Comparison of ENCODE assay signal across 9 mouse cellular contexts in genomic region chr16:7038639-7039260, GRCm38 (mm10).
DNase-seq lines count a peak whose midpoint lies in the region; ATAC-seq and TF ChIP-seq lines count a peak whose summit lies in the region.
"Had no signal": no experiment of that assay in that cellular context is flagged by ENCODE, and none has a peak within 500 bp of the region (broad histone marks: within the 10 kb centered on the region; RNA-seq: fewer than 3 reads in every experiment).

No protein-coding gene starts in this region.

- peak overlapping the region; percentile 63 for H3K4me2 ChIP-seq in kidney, embryonic 15.5 days
- peak overlapping the region; percentile 52 for H3K4me2 ChIP-seq in embryonic facial prominence, embryonic 14.5 days (ENCODE audit: low read depth, low read length)
- H3K4me2 ChIP-seq in intestine, embryonic 16.5 days (ENCODE audit: low read depth, low read length): peak overlapping the region; percentile 44

- no peak overlapping the region for H3K27ac ChIP-seq in kidney, embryonic 15.5 days
- H3K27ac ChIP-seq in embryonic facial prominence, embryonic 14.5 days (replicated peaks; ENCODE audit: low read depth, low read length): no peak overlapping the region
- H3K27ac ChIP-seq in intestine, embryonic 16.5 days (ENCODE audit: low read length): no peak overlapping the region
- no peak overlapping the region for H3K27ac ChIP-seq in olfactory bulb, adult 2 months (ENCODE audit: insufficient read depth, low read depth, low read length)

- no peak for TF ChIP-seq POLR2A in olfactory bulb, adult 2 months (IDR thresholded peaks at IDR 0.05; ENCODE audit: insufficient read depth, low read depth, low read length)

- peaks cover 14% of the 10 kb centered on the region for H3K4me1 ChIP-seq in kidney, embryonic 15.5 days
- H3K4me1 ChIP-seq in embryonic facial prominence, embryonic 14.5 days (ENCODE audit: control insufficient read depth, insufficient read depth, low read length): no peaks in the 10 kb centered on the region
- no peaks in the 10 kb centered on the region for H3K4me1 ChIP-seq in intestine, embryonic 16.5 days (ENCODE audit: control insufficient read depth, insufficient read depth, low read length)
- H3K4me1 ChIP-seq in olfactory bulb, adult 2 months (ENCODE audit: control insufficient read depth, insufficient read depth, low read length): peaks cover 16% of the 10 kb centered on the region

- no peak for TF ChIP-seq CTCF in olfactory bulb, adult 2 months (IDR thresholded peaks at IDR 0.05; ENCODE audit: insufficient read depth, low read depth, low read length)

- WGBS in kidney, embryonic 15.5 days: 1% methylated on average over 18 of the region's 18 CpGs
- 2% methylated on average over 18 of the region's 18 CpGs for WGBS in embryonic facial prominence, embryonic 14.5 days
- 1% methylated on average over 18 of the region's 18 CpGs for WGBS in intestine, embryonic 16.5 days
- 13% methylated on average over 18 of the region's 18 CpGs for WGBS in olfactory bulb, adult 2 months

- peak overlapping the region; percentile 39 for H3K4me3 ChIP-seq in kidney, embryonic 15.5 days (replicated peaks)
- peak overlapping the region; percentile 28 for H3K4me3 ChIP-seq in embryonic facial prominence, embryonic 14.5 days (ENCODE audit: low read depth, low read length)
- peak overlapping the region; percentile 26 for H3K4me3 ChIP-seq in intestine, embryonic 16.5 days (ENCODE audit: low read length)
- peak overlapping the region; percentile 38 for H3K4me3 ChIP-seq in olfactory bulb, adult 2 months (ENCODE audit: insufficient read depth, low read depth, low read length)

- DNase-seq in kidney, postnatal 10 days: no peak
- DNase-seq in embryonic facial prominence, embryonic 14.5 days (ENCODE audit: low spot score): no peak
- no peak for DNase-seq in liver
- no peak for DNase-seq in thymus, postnatal 0 days (ENCODE audit: low spot score)
- no peak for DNase-seq in adipocyte (ENCODE audit: low spot score)
- DNase-seq: lung, postnatal 36 days had no signal

- H3K9me3 ChIP-seq in kidney, embryonic 15.5 days (replicated peaks): no peaks in the 10 kb centered on the region
- H3K9me3 ChIP-seq in embryonic facial prominence, embryonic 14.5 days (ENCODE audit: control insufficient read depth, low read length): no peaks in the 10 kb centered on the region
- no peaks in the 10 kb centered on the region for H3K9me3 ChIP-seq in intestine, embryonic 16.5 days (ENCODE audit: control insufficient read depth, low read length)

- H3K36me3 ChIP-seq in kidney, embryonic 15.5 days: no peaks in the 10 kb centered on the region
- no peaks in the 10 kb centered on the region for H3K36me3 ChIP-seq in embryonic facial prominence, embryonic 14.5 days (ENCODE audit: control insufficient read depth, insufficient read depth, low read length)
- no peaks in the 10 kb centered on the region for H3K36me3 ChIP-seq in intestine, embryonic 16.5 days (ENCODE audit: control insufficient read depth, insufficient read depth, low read length)

- no peak overlapping the region for H3K9ac ChIP-seq in kidney, embryonic 15.5 days
- H3K9ac ChIP-seq in embryonic facial prominence, embryonic 14.5 days (ENCODE audit: low read depth, low read length): peak overlapping the region; percentile 20; the same call in 1 of the 2 replicates
- H3K9ac ChIP-seq in intestine, embryonic 16.5 days (ENCODE audit: low read depth, low read length): no peak overlapping the region; the same call in 1 of the 2 replicates

- ATAC-seq in kidney, embryonic 15.5 days (replicated peaks; ENCODE audit: low FRiP score): no peak
- ATAC-seq in embryonic facial prominence, embryonic 14.5 days (ENCODE audit: low read depth): no peak
- ATAC-seq in intestine, embryonic 16.5 days: no peak

- peaks cover 36% of the 10 kb centered on the region for H3K27me3 ChIP-seq in kidney, embryonic 15.5 days
- H3K27me3 ChIP-seq in embryonic facial prominence, embryonic 14.5 days (replicated peaks; ENCODE audit: control insufficient read depth, insufficient read depth, low read length): peaks cover 39% of the 10 kb centered on the region
- H3K27me3 ChIP-seq in intestine, embryonic 16.5 days (replicated peaks; ENCODE audit: control insufficient read depth, insufficient read depth, low read length): peaks cover 24% of the 10 kb centered on the region
